In the genomic region with DNA sequence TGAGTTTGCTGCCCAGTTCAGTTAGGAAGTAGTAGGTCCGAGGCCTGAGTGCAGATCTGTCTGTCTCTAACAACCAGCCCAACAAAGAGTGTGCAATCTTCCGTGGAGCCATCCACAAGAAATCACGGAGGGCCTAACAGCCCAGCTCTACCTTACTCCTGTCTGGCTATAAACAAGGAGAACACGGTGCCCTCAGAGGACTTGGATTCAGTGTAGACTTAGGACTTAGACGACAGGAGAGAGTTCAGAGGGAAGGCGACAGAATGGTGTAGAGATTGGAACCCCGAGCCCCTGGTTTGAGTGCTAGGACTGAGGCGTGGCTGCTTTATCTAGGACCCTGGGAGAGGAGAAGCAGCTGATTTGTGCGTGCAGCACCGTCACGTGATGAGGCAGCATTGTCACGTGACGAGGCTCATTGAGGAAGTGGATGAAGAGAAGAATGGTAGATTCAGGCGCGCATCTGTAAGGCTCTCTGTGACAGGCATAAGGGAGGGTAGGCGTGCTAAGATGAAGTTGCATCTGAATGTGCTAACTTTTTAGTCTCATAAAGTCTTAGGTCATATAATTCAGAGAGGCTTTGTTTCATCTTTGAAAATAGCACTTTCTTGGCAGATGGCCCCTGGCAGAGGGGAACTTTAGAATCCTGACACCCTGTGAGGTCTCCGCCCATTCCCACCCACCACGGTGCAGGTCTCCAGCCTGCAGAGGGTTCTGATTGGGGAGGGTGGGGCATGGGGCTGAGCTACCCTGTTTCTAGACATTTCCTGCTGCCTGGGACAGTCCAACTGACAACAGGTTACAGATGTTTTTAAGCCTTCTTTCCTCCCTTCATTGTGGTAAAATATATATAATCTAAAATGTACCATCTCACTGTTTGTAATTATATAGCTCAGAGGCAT, we compare ENCODE assay signal across 10 mouse cellular contexts. TPM values are rescaled to one million over a fixed set of nuclear protein-coding genes. Genes with fewer than 3 reads are reported as not detected.
A peak's percentile ranks its signal among the peaks of the same experiment; 100 is the strongest.
DNase-seq lines count a peak whose midpoint lies in the region; ATAC-seq lines count a peak whose summit lies in the region.
"Had no signal": no experiment of that assay in that cellular context is flagged by ENCODE, and none has a peak within 500 bp of the region (broad histone marks: within the 10 kb centered on the region; RNA-seq: fewer than 3 reads in every experiment).

No protein-coding gene starts in this region.

- no peak for DNase-seq in embryonic facial prominence, embryonic 10.5 days (ENCODE audit: low spot score)
- no peak for DNase-seq in right cerebral cortex, postnatal 4 days
- no peak for DNase-seq in adrenal gland, adult 8-10 months
- DNase-seq in kidney, postnatal 36 days = no peak
- DNase-seq: gastrocnemius, postnatal 25 days had no signal

- H3K27ac ChIP-seq in embryonic facial prominence, embryonic 12.5 days = peak overlapping the region; percentile 38; the same call in 1 of the 2 replicates
- no peak overlapping the region for H3K27ac ChIP-seq in embryonic facial prominence, embryonic 10.5 days (replicated peaks)
- H3K27ac ChIP-seq: neural tube, embryonic 13.5 days had no signal

- ATAC-seq in embryonic facial prominence, embryonic 12.5 days (ENCODE audit: insufficient number of reproducible peaks, insufficient read depth, low FRiP score, low TSS enrichment) = no peak
- peak; percentile 82 for ATAC-seq in CD4-positive, CD25-positive, alpha-beta regulatory T cell, adult 4 months
- peak; percentile 55 for ATAC-seq in granulocyte monocyte progenitor cell, adult 5-6 weeks (replicated peaks; ENCODE audit: poor library complexity, severe bottlenecking)
- ATAC-seq in monocyte, adult 5-6 weeks (replicated peaks; ENCODE audit: insufficient number of reproducible peaks, low FRiP score, low TSS enrichment, poor library complexity, severe bottlenecking) = peak; percentile 54

- peaks cover 13% of the 10 kb centered on the region for H3K4me1 ChIP-seq in embryonic facial prominence, embryonic 12.5 days
- peaks cover 32% of the 10 kb centered on the region for H3K4me1 ChIP-seq in embryonic facial prominence, embryonic 10.5 days

- no peak overlapping the region for H3K4me3 ChIP-seq in embryonic facial prominence, embryonic 12.5 days
- no peak overlapping the region for H3K4me3 ChIP-seq in embryonic facial prominence, embryonic 10.5 days
- H3K4me3 ChIP-seq: neural tube, embryonic 13.5 days had no signal

- 69% methylated on average over 18 of the region's 18 CpGs for WGBS in embryonic facial prominence, embryonic 12.5 days
- 74% methylated on average over 18 of the region's 18 CpGs for WGBS in embryonic facial prominence, embryonic 10.5 days

- no peak overlapping the region for H3K4me2 ChIP-seq in embryonic facial prominence, embryonic 12.5 days (replicated peaks)
- H3K4me2 ChIP-seq: neural tube, embryonic 13.5 days had no signal

- no peaks in the 10 kb centered on the region for H3K9me3 ChIP-seq in embryonic facial prominence, embryonic 12.5 days
- H3K9me3 ChIP-seq in embryonic facial prominence, embryonic 10.5 days = no peaks in the 10 kb centered on the region
- H3K9me3 ChIP-seq: neural tube, embryonic 13.5 days had no signal

- H3K36me3 ChIP-seq in embryonic facial prominence, embryonic 12.5 days = no peaks in the 10 kb centered on the region
- H3K36me3 ChIP-seq in embryonic facial prominence, embryonic 10.5 days (replicated peaks) = no peaks in the 10 kb centered on the region
- H3K36me3 ChIP-seq: neural tube, embryonic 13.5 days had no signal

- H3K27me3 ChIP-seq in embryonic facial prominence, embryonic 12.5 days = no peaks in the 10 kb centered on the region
- H3K27me3 ChIP-seq in embryonic facial prominence, embryonic 10.5 days (replicated peaks; ENCODE audit: low read depth, poor library complexity, severe bottlenecking) = no peaks in the 10 kb centered on the region
- H3K27me3 ChIP-seq: neural tube, embryonic 13.5 days had no signal

- H3K9ac ChIP-seq in embryonic facial prominence, embryonic 12.5 days = no peak overlapping the region
- H3K9ac ChIP-seq: neural tube, embryonic 13.5 days had no signal

RNA-seq across cellular contexts. Expression of a gene that starts 59.1 kb away (rescaled TPM):
- 51.4 and 52.2 TPM in 2 replicates for polyA plus RNA-seq in embryonic facial prominence, embryonic 12.5 days (2016; fragmentation: Nextera tagmentation; extraction: Ambion mirVana)
- polyA plus RNA-seq in embryonic facial prominence, embryonic 10.5 days (2016; fragmentation: Nextera tagmentation; extraction: Ambion mirVana) = 40.5 and 41.6 TPM in 2 replicates
- polyA plus RNA-seq in CD4-positive, CD25-positive, alpha-beta regulatory T cell, adult 4 months (2017; shearing (Covaris generic)) = 10 to 100 TPM; 34.8 to 54.6 TPM
- total RNA-seq in granulocyte monocyte progenitor cell, adult 5-6 weeks (2014; fragmentation: Nextera tagmentation) = 25.3 and 28.8 TPM in 2 replicates
- total RNA-seq in granulocyte monocyte progenitor cell, adult 5-6 weeks (2017) = 28.7 and 30.9 TPM in 2 replicates
- total RNA-seq in monocyte, adult 5-6 weeks (2017) = 47.5 to 60.0 TPM (median 54.9 TPM) in 3 replicates
- total RNA-seq in adrenal gland, adult 8-10 months (2022) = 100 to 1,000 TPM in 2 of 4 experiments, 10 to 100 TPM in 2; 69.9 to 112 (median 92.1) TPM
